Mouse (Mus musculus) testis, adult 2 months (tissue): ENCODE results near the gene Gna15. TPM values are rescaled to one million over a fixed set of nuclear protein-coding genes. Genes with fewer than 3 reads are reported as not detected.
A peak's percentile ranks its signal among the peaks of the same experiment; 100 is the strongest.

ENCODE experiments used
- H3K27ac ChIP-seq: fragments of 200-500 bp; 2 replicates; pipeline ENCODE4 v1.5.1; 2012; ENCODE audit warnings: low read depth, low read length; ENCODE audit not compliant: control insufficient read depth, insufficient read depth
- H3K27me3 ChIP-seq: fragments of 200-500 bp; 2 replicates; pipeline ENCODE4 v1.6.1; 2012; ENCODE audit warnings: mild to moderate bottlenecking, low read length, moderate library complexity; ENCODE audit not compliant: control insufficient read depth, insufficient read depth
- H3K36me3 ChIP-seq: fragments of 200-500 bp; 2 replicates; pipeline ENCODE4 v1.6.1; 2012; ENCODE audit warnings: mild to moderate bottlenecking, low read length; ENCODE audit not compliant: control insufficient read depth, insufficient read depth
- H3K4me1 ChIP-seq: fragments of 200-500 bp; 2 replicates; pipeline ENCODE4 v1.6.1; 2012; ENCODE audit warnings: low read length; ENCODE audit not compliant: control insufficient read depth, insufficient read depth
- H3K4me3 ChIP-seq: fragments of 200-500 bp; 2 replicates; pipeline ENCODE4 v1.5.1; 2012; ENCODE audit warnings: low read depth, mild to moderate bottlenecking, low read length, moderate library complexity, mixed read lengths; ENCODE audit not compliant: control insufficient read depth
- CTCF ChIP-seq: fragments of 200-500 bp; IDR thresholded peaks from 2 replicates; pipeline ENCODE4 v1.5.1; 2012; ENCODE audit warnings: low read depth, mild to moderate bottlenecking, inconsistent platforms, low read length, moderate library complexity; ENCODE audit not compliant: control insufficient read depth, insufficient read depth, insufficient replicate concordance
- POLR2A ChIP-seq: fragments of 200-500 bp; IDR thresholded peaks from 2 replicates; pipeline ENCODE4 v1.6.1; 2012; ENCODE audit warnings: low read depth, mild to moderate bottlenecking, inconsistent platforms, low read length, moderate library complexity; ENCODE audit not compliant: control insufficient read depth
- polyA plus RNA-seq: library from polyadenylated mRNA; depleted of rRNA; stranded (reverse); fragments of >200 nt; gene quantifications from 2 replicates; pipeline ENCODE4 v1.2.3, GENCODE M21; 2012

Gene Gna15
- polyA plus RNA-seq, 1 experiment = 1.0 TPM

DNA sequence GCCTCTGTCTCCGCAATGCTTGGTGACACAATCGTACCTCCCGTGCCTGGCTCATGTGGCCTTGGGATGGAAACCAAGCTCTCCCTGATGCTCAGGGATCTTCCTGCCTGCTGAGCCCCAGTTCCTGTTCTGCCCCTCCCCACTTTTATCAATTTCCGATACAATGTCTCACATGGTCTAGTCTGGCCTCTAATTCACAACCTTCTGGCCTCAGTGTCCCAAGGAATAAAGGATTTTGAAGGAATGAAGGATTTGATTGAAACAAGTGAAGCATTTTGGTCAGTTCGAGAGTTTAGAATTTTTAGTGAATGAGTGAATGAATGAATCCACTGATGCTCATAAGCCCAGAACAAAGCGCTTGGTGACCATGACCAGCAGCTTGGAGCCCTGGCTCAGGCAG, 883 bp downstream of the Gna15 start:
- H3K4me3 ChIP-seq = peak overlapping the region; percentile 75
- no peak for TF ChIP-seq CTCF
- TF ChIP-seq POLR2A = no peak
- H3K27me3 ChIP-seq = no peaks in the 10 kb centered on the region
- H3K27ac ChIP-seq = no peak overlapping the region; the same call in 1 of the 2 replicates
- peaks cover 20% of the 10 kb centered on the region for H3K4me1 ChIP-seq
- H3K36me3 ChIP-seq = no peaks in the 10 kb centered on the region

DNA sequence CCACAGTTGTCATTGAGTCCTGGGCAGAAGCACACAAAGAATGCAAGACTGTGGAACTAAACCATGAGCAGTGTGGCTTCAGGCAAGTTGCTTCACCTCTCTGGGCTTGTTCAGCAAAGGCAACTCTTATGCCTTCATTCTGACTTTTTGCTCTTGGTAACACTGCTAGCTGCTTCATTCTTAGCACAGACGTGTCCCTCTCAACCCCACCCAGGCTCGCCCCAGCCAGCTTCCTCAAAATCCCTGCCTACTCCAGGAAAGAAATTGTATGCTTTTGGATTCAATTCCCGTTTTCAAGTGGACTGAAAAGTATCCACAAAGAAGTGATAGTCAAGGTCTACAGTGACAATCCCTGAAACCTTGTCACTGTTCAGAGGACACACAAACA, 4.1 kb downstream of the Gna15 start:
- TF ChIP-seq CTCF (no peak), POLR2A (no peak)
- Histone ChIP-seq H3K36me3 (no peaks in the 10 kb centered on the region), H3K4me1 (peaks cover 19% of the 10 kb centered on the region), H3K27me3 (no peaks in the 10 kb centered on the region), H3K27ac (no peak overlapping the region), H3K4me3 (no peak overlapping the region)

DNA sequence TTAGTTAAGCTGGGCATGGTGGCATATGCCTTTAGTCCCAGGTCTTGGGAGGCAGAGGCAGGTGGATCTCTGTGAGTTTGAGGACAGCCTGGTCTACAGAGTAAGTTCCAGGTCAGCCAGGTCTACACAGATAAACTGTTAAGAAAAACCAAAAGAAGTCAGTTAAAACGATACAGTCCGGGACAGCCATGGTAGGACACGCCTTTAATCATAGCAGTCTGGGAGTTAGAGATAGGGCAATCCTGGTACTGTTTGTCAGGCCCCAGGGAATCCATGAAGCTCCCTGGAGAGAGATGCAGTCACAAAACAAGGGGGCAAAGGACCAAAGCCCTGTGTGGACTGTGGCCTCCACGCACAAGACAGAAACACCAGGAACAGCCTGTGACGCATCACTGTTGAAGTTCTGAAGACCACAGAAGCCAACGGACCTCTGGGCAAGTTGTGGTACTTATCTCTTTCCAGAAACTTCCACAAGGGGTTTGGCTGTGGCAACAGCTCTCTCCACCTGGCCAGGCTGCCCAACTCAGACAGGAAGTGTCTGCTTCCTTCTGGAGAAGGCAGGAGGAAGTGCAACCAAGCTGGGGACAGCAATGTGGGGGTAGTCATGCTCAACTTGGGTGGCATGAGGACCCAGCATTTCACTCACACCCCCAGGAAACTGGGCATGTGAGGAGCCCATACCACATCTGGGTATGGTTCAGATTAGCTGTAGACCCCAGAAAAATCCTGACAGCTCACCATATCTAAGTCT, 4.6 kb downstream of the Gna15 start:
- no peak for TF ChIP-seq CTCF
- no peak for TF ChIP-seq POLR2A
- no peak overlapping the region for H3K4me3 ChIP-seq
- H3K36me3 ChIP-seq = no peaks in the 10 kb centered on the region
- H3K4me1 ChIP-seq = peaks cover 16% of the 10 kb centered on the region
- no peak overlapping the region for H3K27ac ChIP-seq
- H3K27me3 ChIP-seq = no peaks in the 10 kb centered on the region

DNA sequence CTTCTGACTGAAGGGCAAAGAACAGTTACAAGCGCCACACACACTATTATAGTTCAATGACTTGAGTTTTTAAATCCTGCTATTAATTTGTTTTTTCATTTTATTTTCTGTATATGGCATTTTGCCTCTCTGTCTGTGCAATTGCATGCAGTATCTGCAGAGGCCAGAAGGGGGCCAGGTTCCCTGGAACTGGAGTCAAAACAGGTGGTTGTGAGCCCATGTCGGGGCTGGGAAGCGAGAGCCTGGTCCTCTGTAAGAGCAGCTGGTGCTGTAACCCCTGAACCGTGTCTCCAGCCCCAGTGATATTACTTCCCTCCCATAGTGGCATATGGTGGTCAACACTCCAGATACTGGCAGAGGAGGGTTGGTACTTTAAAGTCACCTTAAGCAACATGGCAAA, 5.5 kb downstream of the Gna15 start:
- H3K4me1 ChIP-seq = peaks cover 8% of the 10 kb centered on the region
- H3K4me3 ChIP-seq = no peak overlapping the region
- no peak for TF ChIP-seq POLR2A
- peak; percentile 36; the same call in 1 of the 2 replicates for TF ChIP-seq CTCF
- no peaks in the 10 kb centered on the region for H3K36me3 ChIP-seq
- no peak overlapping the region for H3K27ac ChIP-seq
- H3K27me3 ChIP-seq = no peaks in the 10 kb centered on the region

DNA sequence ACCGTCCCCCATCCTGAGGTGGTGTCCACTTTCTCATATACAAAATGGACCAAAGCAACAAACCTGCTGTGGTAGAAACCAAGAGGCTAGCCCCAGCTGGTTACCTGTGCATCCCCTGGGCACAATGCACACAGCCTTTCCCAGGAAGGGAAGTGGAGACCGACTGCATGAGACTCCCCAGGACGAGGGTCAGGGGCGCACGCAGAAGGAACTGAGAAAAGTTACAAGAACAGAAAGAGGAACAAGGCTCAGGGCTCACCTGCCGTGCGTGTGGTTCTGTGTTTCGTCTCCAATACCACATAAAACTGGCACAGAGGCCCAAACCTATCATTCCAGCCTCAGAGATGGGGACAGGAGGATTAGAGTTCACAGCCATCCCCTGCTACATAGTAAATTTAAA, 6.8 kb downstream of the Gna15 start:
- no peaks in the 10 kb centered on the region for H3K36me3 ChIP-seq
- no peak for TF ChIP-seq POLR2A
- TF ChIP-seq CTCF = no peak
- H3K27ac ChIP-seq = no peak overlapping the region
- H3K4me3 ChIP-seq = no peak overlapping the region
- no peaks in the 10 kb centered on the region for H3K4me1 ChIP-seq
- no peaks in the 10 kb centered on the region for H3K27me3 ChIP-seq

DNA sequence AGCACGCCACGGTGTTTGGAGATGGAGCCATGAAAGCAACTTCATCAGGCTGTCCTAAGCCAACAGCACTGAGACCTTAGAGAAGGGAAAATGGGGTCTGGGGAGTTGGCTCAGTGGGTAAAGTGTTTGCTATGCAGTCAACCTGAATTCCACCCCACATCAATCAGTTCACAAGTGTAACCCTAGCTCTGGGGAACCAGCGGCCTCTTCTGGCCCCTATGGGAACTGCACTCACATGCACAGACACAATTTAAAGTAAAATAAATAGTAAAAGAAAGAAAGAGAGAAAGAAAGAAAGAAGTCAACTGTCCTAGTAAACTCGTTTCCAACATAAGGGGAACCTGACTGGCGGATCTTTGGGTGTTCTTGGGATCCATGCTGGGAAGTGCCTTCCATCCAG, 10.2 kb downstream of the Gna15 start:
- Histone ChIP-seq H3K4me3 (no peak overlapping the region), H3K27ac (no peak overlapping the region), H3K36me3 (no peaks in the 10 kb centered on the region), H3K27me3 (no peaks in the 10 kb centered on the region), H3K4me1 (peaks cover 3% of the 10 kb centered on the region; the same call in 1 of the 2 replicates)
- TF ChIP-seq CTCF = peak; percentile 19; the same call in 1 of the 2 replicates
- no peak for TF ChIP-seq POLR2A

DNA sequence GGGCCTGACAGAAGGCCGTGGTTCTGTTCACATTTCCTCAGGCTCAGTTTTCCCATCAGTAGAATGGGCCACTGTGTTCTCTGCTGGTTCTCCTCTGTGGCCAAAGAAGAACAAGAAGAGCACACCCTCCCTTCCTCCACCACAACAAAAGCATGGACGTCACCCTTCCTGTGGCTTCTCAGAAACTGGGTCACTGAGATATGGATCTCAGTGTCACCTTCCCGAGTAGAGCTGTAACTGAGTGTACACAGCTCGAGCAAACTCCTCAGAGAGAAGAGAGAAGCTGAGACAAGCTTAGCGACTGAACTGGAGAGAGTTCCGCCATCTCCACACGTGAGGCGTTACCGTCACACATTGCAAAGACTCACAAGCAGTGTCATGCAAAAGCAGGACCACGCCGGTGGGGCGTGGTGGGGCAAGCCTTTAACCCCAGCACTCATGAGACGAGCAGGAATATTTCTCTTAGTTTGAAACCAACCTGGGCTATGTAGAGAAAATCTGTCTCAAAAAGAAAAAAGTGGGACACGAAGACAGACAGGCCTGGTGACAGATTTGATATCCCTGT, 13.7 kb downstream of the Gna15 start:
- Histone ChIP-seq H3K27me3 (no peaks in the 10 kb centered on the region), H3K27ac (no peak overlapping the region), H3K36me3 (no peaks in the 10 kb centered on the region), H3K4me3 (no peak overlapping the region), H3K4me1 (peaks cover 3% of the 10 kb centered on the region; the same call in 1 of the 2 replicates)
- TF ChIP-seq CTCF (no peak), POLR2A (no peak)
